Mouse (Mus musculus) erythroblast, adult 5-6 weeks (primary cell): ENCODE data around the gene Oxsm. TPM values are rescaled to one million over a fixed set of nuclear protein-coding genes. Genes with fewer than 3 reads are reported as not detected.

Experiments
- ATAC-seq: replicated peaks from 2 replicates; pipeline ENCODE4 v1.8.0; 2016; ENCODE audit warnings: moderate number of reproducible peaks, mild to moderate bottlenecking, moderate TSS enrichment, inconsistent platforms; ENCODE audit not compliant: poor library complexity, low FRiP score, severe bottlenecking
- total RNA-seq, 2 experiments: library from RNA; stranded (forward) in 1 of 2; stranded (reverse) in 1 of 2; fragments of 150-400 nt in 1 of 2; fragments of 200-764, 138-1000 nt in 1 of 2; gene quantifications; 2 replicates each; pipeline versions ENCODE4 v1.2.3 to v1.2.4; 2015 to 2017; ENCODE audit warnings: low replicate concordance in 2 of 2

The Oxsm gene
- 2.3 and 14.4 TPM in 2 replicates for total RNA-seq (2015; ENCODE audit: low replicate concordance)
- total RNA-seq (2017; ENCODE audit: low replicate concordance), result 2.6 and 6.4 TPM in 2 replicates

GRCm38 (mm10) chr14:16249171-16249874, at the start of gene Oxsm, which contains the start of gene Ngly1:
Gene Oxsm, minus strand, starts transcription at chr14:16249808.
Gene Ngly1, plus strand, starts transcription at chr14:16249280.
- ATAC-seq, result peak; percentile 83

GRCm38 (mm10) chr14:16296816-16297468, 47.3 kb upstream of the Oxsm start:
- no peak for ATAC-seq

GRCm38 (mm10) chr14:16293921-16294320, 44.3 kb upstream of the Oxsm start:
- ATAC-seq, result no peak

GRCm38 (mm10) chr14:16293015-16293414, 43.4 kb upstream of the Oxsm start:
- ATAC-seq, result no peak

GRCm38 (mm10) chr14:16292371-16292770, 42.8 kb upstream of the Oxsm start:
- ATAC-seq, result no peak

GRCm38 (mm10) chr14:16283966-16284365, 34.4 kb upstream of the Oxsm start:
- no peak for ATAC-seq

GRCm38 (mm10) chr14:16279196-16279595, 29.6 kb upstream of the Oxsm start:
- no peak for ATAC-seq

GRCm38 (mm10) chr14:16273677-16274076, 24.1 kb upstream of the Oxsm start:
- no peak for ATAC-seq

- ATAC-seq, result no peak
Measured at GRCm38 (mm10) chr14:16269776-16270175, 20.2 kb upstream of the Oxsm start.

- ATAC-seq, result no peak
Measured at GRCm38 (mm10) chr14:16267028-16267427, 17.4 kb upstream of the Oxsm start.

GRCm38 (mm10) chr14:16261869-16262268, 12.3 kb upstream of the Oxsm start:
- no peak for ATAC-seq

GRCm38 (mm10) chr14:16260541-16260940, 10.9 kb upstream of the Oxsm start:
- no peak for ATAC-seq

GRCm38 (mm10) chr14:16256209-16256608, 6.6 kb upstream of the Oxsm start:
- no peak for ATAC-seq

GRCm38 (mm10) chr14:16255745-16256144, 6.1 kb upstream of the Oxsm start:
- no peak for ATAC-seq

- ATAC-seq, result no peak
Measured at GRCm38 (mm10) chr14:16250099-16250498, 491 bp upstream of the Oxsm start.

GRCm38 (mm10) chr14:16248603-16249157, 928 bp downstream of the Oxsm start:
- no peak for ATAC-seq

GRCm38 (mm10) chr14:16248135-16248534, 1.5 kb downstream of the Oxsm start:
- ATAC-seq, result no peak

GRCm38 (mm10) chr14:16246340-16246912, 3.2 kb downstream of the Oxsm start:
- no peak for ATAC-seq

- ATAC-seq, result 0 out of 2 replicates have a peak, but pooled peaks have one; percentile 12
Measured at GRCm38 (mm10) chr14:16245127-16245526, 4.5 kb downstream of the Oxsm start.

GRCm38 (mm10) chr14:16244370-16244769, 5.2 kb downstream of the Oxsm start:
- no peak for ATAC-seq
